8 mouse cellular contexts compared by ENCODE assay signal in genomic region chr10:61715462-61715837, GRCm38 (mm10). TPM values are rescaled to one million over a fixed set of nuclear protein-coding genes. Genes with fewer than 3 reads are reported as not detected.
DNase-seq lines count a peak whose midpoint lies in the region; ATAC-seq and TF ChIP-seq lines count a peak whose summit lies in the region.

No protein-coding gene starts in this region.

- no peak for TF ChIP-seq CTCF in kidney, postnatal 0 days (IDR thresholded peaks at IDR 0.05; ENCODE audit: low read depth)
- TF ChIP-seq CTCF in hindbrain, postnatal 0 days (IDR thresholded peaks at IDR 0.05; ENCODE audit: low read depth), result no peak

- WGBS in kidney, postnatal 0 days, result 2% methylated on average over 11 of the region's 11 CpGs
- WGBS in embryonic facial prominence, embryonic 10.5 days, result 4% methylated on average over 11 of the region's 11 CpGs
- WGBS in hindbrain, postnatal 0 days, result under 1% methylated on average over 10 of the region's 11 CpGs
- under 1% methylated on average over 11 of the region's 11 CpGs for WGBS in midbrain, embryonic 16.5 days

- no peaks in the 10 kb centered on the region for H3K27me3 ChIP-seq in kidney, postnatal 0 days (ENCODE audit: insufficient read depth, low read length)
- peaks cover 37% of the 10 kb centered on the region for H3K27me3 ChIP-seq in embryonic facial prominence, embryonic 10.5 days (replicated peaks; ENCODE audit: low read depth, poor library complexity, severe bottlenecking)
- no peaks in the 10 kb centered on the region for H3K27me3 ChIP-seq in hindbrain, postnatal 0 days (ENCODE audit: insufficient read depth, low read length)
- H3K27me3 ChIP-seq in midbrain, embryonic 16.5 days (ENCODE audit: control insufficient read depth, insufficient read depth, low read depth, low read length), result no peaks in the 10 kb centered on the region; the same call in 1 of the 2 replicates

- peak overlapping the region; percentile 46 for H3K4me3 ChIP-seq in kidney, postnatal 0 days (replicated peaks; ENCODE audit: low read depth, low read length)
- peak overlapping the region; percentile 75 for H3K4me3 ChIP-seq in embryonic facial prominence, embryonic 10.5 days
- peak overlapping the region; percentile 53 for H3K4me3 ChIP-seq in hindbrain, postnatal 0 days (ENCODE audit: low read length)
- H3K4me3 ChIP-seq in midbrain, embryonic 16.5 days (ENCODE audit: low read depth, low read length), result peak overlapping the region; percentile 57

- peak overlapping the region; percentile 50 for H3K9ac ChIP-seq in kidney, postnatal 0 days (ENCODE audit: low read depth, low read length)
- H3K9ac ChIP-seq in hindbrain, postnatal 0 days (replicated peaks; ENCODE audit: low read length), result peak overlapping the region; percentile 55
- H3K9ac ChIP-seq in midbrain, embryonic 16.5 days (ENCODE audit: low read depth, low read length), result peak overlapping the region; percentile 65

- no peak for DNase-seq in kidney, postnatal 0 days (ENCODE audit: low spot score)
- no peak for DNase-seq in kidney, postnatal 36 days
- DNase-seq in embryonic facial prominence, embryonic 10.5 days (ENCODE audit: low spot score), result no peak
- DNase-seq in hindbrain, postnatal 0 days (ENCODE audit: low spot score), result no peak
- DNase-seq in thymus, postnatal 14 days, result no peak
- no peak for DNase-seq in cerebellum, postnatal 25 days
- DNase-seq in urinary bladder, postnatal 4 days (ENCODE audit: low spot score in 2 of 2), result no peak

- H3K27ac ChIP-seq in kidney, postnatal 0 days, result no peak overlapping the region
- peak overlapping the region; percentile 57 for H3K27ac ChIP-seq in embryonic facial prominence, embryonic 10.5 days (replicated peaks)
- no peak overlapping the region for H3K27ac ChIP-seq in hindbrain, postnatal 0 days
- H3K27ac ChIP-seq in midbrain, embryonic 16.5 days (ENCODE audit: low read length), result no peak overlapping the region

- peak overlapping the region; percentile 70 for H3K4me2 ChIP-seq in kidney, postnatal 0 days (ENCODE audit: low read length)
- peak overlapping the region; percentile 92 for H3K4me2 ChIP-seq in hindbrain, postnatal 0 days (ENCODE audit: low read depth, low read length)
- H3K4me2 ChIP-seq in midbrain, embryonic 16.5 days (ENCODE audit: low read length), result peak overlapping the region; percentile 94

- H3K9me3 ChIP-seq in kidney, postnatal 0 days (replicated peaks; ENCODE audit: low read length), result no peaks in the 10 kb centered on the region
- H3K9me3 ChIP-seq in embryonic facial prominence, embryonic 10.5 days, result no peaks in the 10 kb centered on the region
- no peaks in the 10 kb centered on the region for H3K9me3 ChIP-seq in hindbrain, postnatal 0 days (ENCODE audit: low read length)
- no peaks in the 10 kb centered on the region for H3K9me3 ChIP-seq in midbrain, embryonic 16.5 days (replicated peaks; ENCODE audit: control insufficient read depth, low read length, poor library complexity, severe bottlenecking)

- 0 out of 2 replicates have a peak, but pooled peaks cover 3% of the 10 kb centered on the region for H3K4me1 ChIP-seq in kidney, postnatal 0 days (replicated peaks; ENCODE audit: insufficient read depth, low read length)
- peaks cover 18% of the 10 kb centered on the region for H3K4me1 ChIP-seq in embryonic facial prominence, embryonic 10.5 days
- peaks cover 9% of the 10 kb centered on the region; the same call in 1 of the 2 replicates for H3K4me1 ChIP-seq in hindbrain, postnatal 0 days (ENCODE audit: insufficient read depth, low read length)
- H3K4me1 ChIP-seq in midbrain, embryonic 16.5 days (ENCODE audit: control insufficient read depth, insufficient read depth, low read length), result peaks cover 6% of the 10 kb centered on the region

- ATAC-seq in kidney, postnatal 0 days (replicated peaks; ENCODE audit: low FRiP score, low read depth), result peak; percentile 22; the same call in 1 of the 2 replicates
- peak; percentile 55 for ATAC-seq in hindbrain, postnatal 0 days
- ATAC-seq in midbrain, embryonic 16.5 days, result no peak

- no peaks in the 10 kb centered on the region for H3K36me3 ChIP-seq in kidney, postnatal 0 days (ENCODE audit: insufficient read depth, low read length)
- no peaks in the 10 kb centered on the region for H3K36me3 ChIP-seq in embryonic facial prominence, embryonic 10.5 days (replicated peaks)
- no peaks in the 10 kb centered on the region for H3K36me3 ChIP-seq in hindbrain, postnatal 0 days (ENCODE audit: insufficient read depth, low read length)
- H3K36me3 ChIP-seq in midbrain, embryonic 16.5 days (ENCODE audit: control insufficient read depth, insufficient read depth, low read length), result no peaks in the 10 kb centered on the region

RNA-seq across cellular contexts. Expression of gene Aifm2, which starts 0.4 kb away (rescaled TPM):
- polyA plus RNA-seq in kidney, postnatal 0 days (2015; fragmentation: Nextera tagmentation; extraction: Ambion mirVana), result 21.4 and 22.1 TPM in 2 replicates
- 8.2 and 11.8 TPM in 2 replicates for polyA plus RNA-seq in embryonic facial prominence, embryonic 10.5 days (2016; fragmentation: Nextera tagmentation; extraction: Ambion mirVana)
- total RNA-seq in hindbrain, postnatal 0 days (2014; rRNA removed), result 21.0 and 28.4 TPM in 2 replicates
- 14.5 and 14.6 TPM in 2 replicates for polyA plus RNA-seq in hindbrain, postnatal 0 days (2015; fragmentation: Nextera tagmentation; extraction: Ambion mirVana)
- 13.2 and 13.9 TPM in 2 replicates for polyA plus RNA-seq in midbrain, embryonic 16.5 days (2015; fragmentation: Nextera tagmentation; extraction: Ambion mirVana)

RNA-seq across cellular contexts. Expression of gene Tysnd1, which starts 20.1 kb away (rescaled TPM):
- 41.2 and 49.6 TPM in 2 replicates for polyA plus RNA-seq in kidney, postnatal 0 days (2015; fragmentation: Nextera tagmentation; extraction: Ambion mirVana)
- polyA plus RNA-seq in embryonic facial prominence, embryonic 10.5 days (2016; fragmentation: Nextera tagmentation; extraction: Ambion mirVana), result 29.4 and 31.2 TPM in 2 replicates
- 70.5 and 84.8 TPM in 2 replicates for total RNA-seq in hindbrain, postnatal 0 days (2014; rRNA removed)
- polyA plus RNA-seq in hindbrain, postnatal 0 days (2015; fragmentation: Nextera tagmentation; extraction: Ambion mirVana), result 31.8 and 32.2 TPM in 2 replicates
- polyA plus RNA-seq in midbrain, embryonic 16.5 days (2015; fragmentation: Nextera tagmentation; extraction: Ambion mirVana), result 21.4 and 21.9 TPM in 2 replicates

RNA-seq across cellular contexts. Expression of gene Sar1a, which starts 35.4 kb away (rescaled TPM):
- 184 and 205 TPM in 2 replicates for polyA plus RNA-seq in kidney, postnatal 0 days (2015; fragmentation: Nextera tagmentation; extraction: Ambion mirVana)
- 217 and 224 TPM in 2 replicates for polyA plus RNA-seq in embryonic facial prominence, embryonic 10.5 days (2016; fragmentation: Nextera tagmentation; extraction: Ambion mirVana)
- total RNA-seq in hindbrain, postnatal 0 days (2014; rRNA removed), result 125 and 133 TPM in 2 replicates
- polyA plus RNA-seq in hindbrain, postnatal 0 days (2015; fragmentation: Nextera tagmentation; extraction: Ambion mirVana), result 188 and 189 TPM in 2 replicates
- polyA plus RNA-seq in midbrain, embryonic 16.5 days (2015; fragmentation: Nextera tagmentation; extraction: Ambion mirVana), result 197 and 202 TPM in 2 replicates
